ENCODE assay signal across 9 mouse cellular contexts in genomic region chr12:16718660-16719315, GRCm38 (mm10).
A peak's percentile ranks its signal among the peaks of the same experiment; 100 is the strongest.
DNase-seq lines count a peak whose midpoint lies in the region; ATAC-seq and TF ChIP-seq lines count a peak whose summit lies in the region.
"Had no signal": no experiment of that assay in that cellular context is flagged by ENCODE, and none has a peak within 500 bp of the region (broad histone marks: within the 10 kb centered on the region; RNA-seq: fewer than 3 reads in every experiment).

No protein-coding gene starts in this region.

- no peaks in the 10 kb centered on the region for H3K9me3 ChIP-seq in liver, embryonic 12.5 days (replicated peaks)
- H3K9me3 ChIP-seq in forebrain, embryonic 13.5 days (replicated peaks) = no peaks in the 10 kb centered on the region
- H3K9me3 ChIP-seq in limb, embryonic 12.5 days = no peaks in the 10 kb centered on the region
- H3K9me3 ChIP-seq in neural tube, embryonic 11.5 days (ENCODE audit: control insufficient read depth, low read length) = no peaks in the 10 kb centered on the region
- H3K9me3 ChIP-seq: embryonic facial prominence, embryonic 15.5 days had no signal

- no peak overlapping the region for H3K4me2 ChIP-seq in liver, embryonic 12.5 days
- H3K4me2 ChIP-seq in forebrain, embryonic 13.5 days = no peak overlapping the region
- H3K4me2 ChIP-seq in limb, embryonic 12.5 days = no peak overlapping the region
- no peak overlapping the region for H3K4me2 ChIP-seq in neural tube, embryonic 11.5 days (ENCODE audit: low read depth)
- H3K4me2 ChIP-seq: embryonic facial prominence, embryonic 15.5 days had no signal

- TF ChIP-seq CTCF in thymus, adult 2 months (IDR thresholded peaks at IDR 0.05; ENCODE audit: borderline replicate concordance, control insufficient read depth, extremely low read depth, insufficient read depth, low read length, poor library complexity) = no peak

- ATAC-seq in liver, embryonic 12.5 days = no peak
- peak; percentile 83 for ATAC-seq in forebrain, embryonic 13.5 days
- ATAC-seq in limb, embryonic 12.5 days (ENCODE audit: insufficient number of reproducible peaks, insufficient read depth, low FRiP score, low TSS enrichment, low read depth) = peak; percentile 69; the same call in 1 of the 2 replicates
- ATAC-seq in neural tube, embryonic 11.5 days (ENCODE audit: insufficient read depth, low FRiP score, low TSS enrichment) = peak; percentile 31; the same call in 1 of the 2 replicates

- no peak for TF ChIP-seq POLR2A in thymus, adult 2 months (IDR thresholded peaks at IDR 0.05; ENCODE audit: control insufficient read depth, extremely low read depth, insufficient read depth, low read length, poor library complexity)

- no peak overlapping the region for H3K4me3 ChIP-seq in liver, embryonic 12.5 days
- no peak overlapping the region for H3K4me3 ChIP-seq in forebrain, embryonic 13.5 days
- H3K4me3 ChIP-seq in limb, embryonic 12.5 days (replicated peaks) = no peak overlapping the region
- H3K4me3 ChIP-seq in neural tube, embryonic 11.5 days (ENCODE audit: low read depth, low read length) = no peak overlapping the region
- H3K4me3 ChIP-seq in thymus, adult 2 months (ENCODE audit: control insufficient read depth, insufficient read depth, low read length) = no peak overlapping the region
- H3K4me3 ChIP-seq: embryonic facial prominence, embryonic 15.5 days had no signal

- WGBS in liver, embryonic 12.5 days (ENCODE audit: insufficient replicate concordance) = 35% methylated on average over 8 of the region's 8 CpGs
- WGBS in forebrain, embryonic 13.5 days = 48% methylated on average over 8 of the region's 8 CpGs
- 46% methylated on average over 8 of the region's 8 CpGs for WGBS in limb, embryonic 12.5 days
- WGBS in neural tube, embryonic 11.5 days = 51% methylated on average over 8 of the region's 8 CpGs
- WGBS in thymus, adult 2 months = 30% methylated on average over 8 of the region's 8 CpGs

- DNase-seq in liver = peak; percentile 67
- peak; percentile 71 to 81 for DNase-seq in adrenal gland, postnatal 36 days
- DNase-seq in induced T-regulatory cell, adult 2 months (ENCODE audit: low read depth) = peak; percentile 78
- DNase-seq in neural tube, embryonic 11.5 days (ENCODE audit: low spot score) = peak; percentile 80
- DNase-seq in thymus, adult 2 months = peak; percentile 46

- H3K4me1 ChIP-seq in liver, embryonic 12.5 days = peaks cover 8% of the 10 kb centered on the region
- H3K4me1 ChIP-seq in forebrain, embryonic 13.5 days = no peaks in the 10 kb centered on the region
- peaks cover 8% of the 10 kb centered on the region for H3K4me1 ChIP-seq in limb, embryonic 12.5 days (replicated peaks)
- no peaks in the 10 kb centered on the region for H3K4me1 ChIP-seq in neural tube, embryonic 11.5 days (ENCODE audit: control insufficient read depth, insufficient read depth, low read length)
- no peaks in the 10 kb centered on the region for H3K4me1 ChIP-seq in thymus, adult 2 months (replicated peaks; ENCODE audit: control insufficient read depth, insufficient read depth, low read length)
- H3K4me1 ChIP-seq: embryonic facial prominence, embryonic 15.5 days had no signal

- H3K27me3 ChIP-seq in liver, embryonic 12.5 days (replicated peaks) = no peaks in the 10 kb centered on the region
- H3K27me3 ChIP-seq in forebrain, embryonic 13.5 days = no peaks in the 10 kb centered on the region
- no peaks in the 10 kb centered on the region; the same call in none of the 2 replicates for H3K27me3 ChIP-seq in limb, embryonic 12.5 days
- H3K27me3 ChIP-seq in neural tube, embryonic 11.5 days (ENCODE audit: control insufficient read depth, insufficient read depth, low read length) = no peaks in the 10 kb centered on the region
- H3K27me3 ChIP-seq in thymus, adult 2 months (ENCODE audit: control insufficient read depth, insufficient read depth, low read length) = no peaks in the 10 kb centered on the region
- H3K27me3 ChIP-seq: embryonic facial prominence, embryonic 15.5 days had no signal

- no peak overlapping the region for H3K9ac ChIP-seq in liver, embryonic 12.5 days
- no peak overlapping the region for H3K9ac ChIP-seq in forebrain, embryonic 13.5 days
- H3K9ac ChIP-seq in limb, embryonic 12.5 days (replicated peaks) = no peak overlapping the region
- no peak overlapping the region for H3K9ac ChIP-seq in neural tube, embryonic 11.5 days (ENCODE audit: low read length)
- H3K9ac ChIP-seq: embryonic facial prominence, embryonic 15.5 days had no signal

- H3K36me3 ChIP-seq in liver, embryonic 12.5 days = no peaks in the 10 kb centered on the region
- no peaks in the 10 kb centered on the region for H3K36me3 ChIP-seq in forebrain, embryonic 13.5 days (ENCODE audit: poor library complexity, severe bottlenecking)
- peaks cover 4% of the 10 kb centered on the region; the same call in 1 of the 2 replicates for H3K36me3 ChIP-seq in limb, embryonic 12.5 days
- H3K36me3 ChIP-seq in neural tube, embryonic 11.5 days (ENCODE audit: control insufficient read depth, insufficient read depth, low read length) = peaks cover 2% of the 10 kb centered on the region
- H3K36me3 ChIP-seq in thymus, adult 2 months (ENCODE audit: control insufficient read depth, insufficient read depth, low read length) = no peaks in the 10 kb centered on the region
- H3K36me3 ChIP-seq: embryonic facial prominence, embryonic 15.5 days had no signal

- H3K27ac ChIP-seq in liver, embryonic 12.5 days = no peak overlapping the region
- H3K27ac ChIP-seq in forebrain, embryonic 13.5 days = no peak overlapping the region
- H3K27ac ChIP-seq in limb, embryonic 12.5 days = no peak overlapping the region
- no peak overlapping the region for H3K27ac ChIP-seq in neural tube, embryonic 11.5 days (ENCODE audit: low read depth, low read length)
- H3K27ac ChIP-seq in thymus, adult 2 months (ENCODE audit: control insufficient read depth, insufficient read depth, low read length) = no peak overlapping the region
- H3K27ac ChIP-seq: embryonic facial prominence, embryonic 15.5 days had no signal
